Mouse (Mus musculus) lung, adult 2 months (tissue): ENCODE measurements around the gene Tmem144. TPM values are rescaled to one million over a fixed set of nuclear protein-coding genes. Genes with fewer than 3 reads are reported as not detected.

Experiments used
- DNase-seq: peaks from one replicate; pipeline ENCODE4 v3.0.0; 2022
- H3K4me1 ChIP-seq: fragments of 200-500 bp; 2 replicates; pipeline ENCODE4 v1.6.1; 2011; ENCODE audit warnings: low read length; ENCODE audit not compliant: control insufficient read depth, insufficient read depth
- H3K4me3 ChIP-seq: fragments of 200-500 bp; replicated peaks from 2 replicates; pipeline ENCODE3; 2011; ENCODE audit warnings: low read depth, mild to moderate bottlenecking, control low read depth, low read length; ENCODE audit errors: extremely low read depth
- CTCF ChIP-seq: fragments of 200-500 bp; IDR thresholded peaks from 2 replicates; pipeline ENCODE4 v1.5.1; 2011; ENCODE audit warnings: mild to moderate bottlenecking, low read length, control low read depth; ENCODE audit not compliant: insufficient read depth
- POLR2A ChIP-seq: fragments of 200-500 bp; IDR thresholded peaks from 2 replicates; pipeline ENCODE4 v1.6.1; 2011; ENCODE audit warnings: low read depth, mild to moderate bottlenecking, control low read depth, low read length, borderline replicate concordance; ENCODE audit errors: extremely low read depth
- WGBS: fragments of 180-500 bp; shearing (Covaris S2); methylation state at CpG from one replicate; pipeline ENCODE4 v1.1.7; 2018; 5-methylcytosine and 5-hydroxymethylcytosine counted together
- polyA plus RNA-seq: library from polyadenylated mRNA; depleted of rRNA; stranded (reverse); fragments of >200 nt; gene quantifications from 2 replicates; pipeline ENCODE4 v1.2.3, GENCODE M21; 2012

Tmem144 gene
- polyA plus RNA-seq, 1 experiment: 1.9 TPM

- Histone ChIP-seq H3K4me3 (no peak overlapping the region), H3K4me1 (peaks cover 7% of the 10 kb centered on the region; the same call in 1 of the 2 replicates)
- DNase-seq: no peak
- TF ChIP-seq POLR2A: no peak
- no peak for TF ChIP-seq CTCF
- WGBS: 79% methylated on average over 9 of the region's 9 CpGs
Measured at GRCm38 (mm10) chr3:79843999-79844398, 8.6 kb downstream of the Tmem144 start.

GRCm38 (mm10) chr3:79842616-79843016 lies 10.0 kb downstream of the Tmem144 start:
- Histone ChIP-seq H3K4me1 (peaks cover 7% of the 10 kb centered on the region; the same call in 1 of the 2 replicates), H3K4me3 (peak overlapping the region; percentile 100)
- peak; percentile 81 for DNase-seq
- under 1% methylated on average over 19 of the region's 19 CpGs for WGBS
- TF ChIP-seq CTCF (no peak), POLR2A (peak; percentile 61; the same call in 1 of the 2 replicates)

GRCm38 (mm10) chr3:79842165-79842564 lies 10.4 kb downstream of the Tmem144 start:
- no peak for TF ChIP-seq POLR2A
- no peak for TF ChIP-seq CTCF
- Histone ChIP-seq H3K4me3 (peak overlapping the region; percentile 100), H3K4me1 (peaks cover 7% of the 10 kb centered on the region; the same call in 1 of the 2 replicates)
- DNase-seq: peak; percentile 25
- WGBS: 4% methylated on average over 12 of the region's 12 CpGs

GRCm38 (mm10) chr3:79841475-79841874 lies 11.1 kb downstream of the Tmem144 start:
- no peak for TF ChIP-seq CTCF
- TF ChIP-seq POLR2A: no peak
- no peak for DNase-seq
- Histone ChIP-seq H3K4me1 (peaks cover 7% of the 10 kb centered on the region; the same call in 1 of the 2 replicates), H3K4me3 (no peak overlapping the region)
- 58% methylated on average over 6 of the region's 6 CpGs for WGBS

GRCm38 (mm10) chr3:79838751-79839150 lies 13.8 kb downstream of the Tmem144 start:
- 62% methylated on average over 6 of the region's 6 CpGs for WGBS
- no peak for TF ChIP-seq POLR2A
- TF ChIP-seq CTCF: peak; percentile 43; the same call in 1 of the 2 replicates
- Histone ChIP-seq H3K4me3 (no peak overlapping the region), H3K4me1 (peaks cover 5% of the 10 kb centered on the region; the same call in 1 of the 2 replicates)
- no peak for DNase-seq

- H3K4me1 ChIP-seq: no peaks in the 10 kb centered on the region
Measured at GRCm38 (mm10) chr3:79829289-79829688, 23.3 kb downstream of the Tmem144 start.

GRCm38 (mm10) chr3:79825067-79825780 lies 27.3 kb downstream of the Tmem144 start:
- Histone ChIP-seq H3K4me3 (no peak overlapping the region), H3K4me1 (peaks cover 4% of the 10 kb centered on the region)
- 84% methylated on average over 14 of the region's 14 CpGs for WGBS
- no peak for DNase-seq
- no peak for TF ChIP-seq POLR2A

More at GRCm38 (mm10) chr3:79829289-79829688, 23.3 kb downstream of the Tmem144 start:
- DNase-seq: no peak
- no peak for TF ChIP-seq POLR2A
- TF ChIP-seq CTCF: no peak
- H3K4me3 ChIP-seq: no peak overlapping the region

- 68% methylated on average over 7 of the region's 7 CpGs for WGBS
- no peak for DNase-seq
- Histone ChIP-seq H3K4me3 (no peak overlapping the region), H3K4me1 (peaks cover 4% of the 10 kb centered on the region)
- TF ChIP-seq CTCF (no peak), POLR2A (no peak)
Measured at GRCm38 (mm10) chr3:79823176-79823575, 29.4 kb downstream of the Tmem144 start.

- Histone ChIP-seq H3K4me3 (no peak overlapping the region), H3K4me1 (peaks cover 4% of the 10 kb centered on the region)
- DNase-seq: no peak
- WGBS: 80% methylated on average over 16 of the region's 16 CpGs
- no peak for TF ChIP-seq POLR2A
- no peak for TF ChIP-seq CTCF
Measured at GRCm38 (mm10) chr3:79821131-79821530, 31.4 kb downstream of the Tmem144 start.
